Mouse (Mus musculus) gastrocnemius, adult 18-20 months (tissue): ENCODE measurements around the gene Me3. TPM values are rescaled to one million over a fixed set of nuclear protein-coding genes. Genes with fewer than 3 reads are reported as not detected.

Source experiments
- DNase-seq: peaks from one replicate; pipeline ENCODE4 v3.0.0; 2021; ENCODE audit warnings: low spot score
- total RNA-seq, 2 experiments: library from RNA; stranded (reverse); gene quantifications; 2 replicates each; pipeline ENCODE4 v1.2.3; 2021

Gene Me3
- total RNA-seq, 2 experiments from 2014 or later: 109 to 122 TPM

GRCm38 (mm10) chr7:89664197-89664596 lies 32.0 kb downstream of the Me3 start:
- peak; percentile 23 for DNase-seq

- DNase-seq: no peak
These were observed 34.2 kb downstream of the Me3 start for GRCm38 (mm10) chr7:89666361-89666760.

GRCm38 (mm10) chr7:89667570-89667969 lies 35.4 kb downstream of the Me3 start:
- no peak for DNase-seq

DNA sequence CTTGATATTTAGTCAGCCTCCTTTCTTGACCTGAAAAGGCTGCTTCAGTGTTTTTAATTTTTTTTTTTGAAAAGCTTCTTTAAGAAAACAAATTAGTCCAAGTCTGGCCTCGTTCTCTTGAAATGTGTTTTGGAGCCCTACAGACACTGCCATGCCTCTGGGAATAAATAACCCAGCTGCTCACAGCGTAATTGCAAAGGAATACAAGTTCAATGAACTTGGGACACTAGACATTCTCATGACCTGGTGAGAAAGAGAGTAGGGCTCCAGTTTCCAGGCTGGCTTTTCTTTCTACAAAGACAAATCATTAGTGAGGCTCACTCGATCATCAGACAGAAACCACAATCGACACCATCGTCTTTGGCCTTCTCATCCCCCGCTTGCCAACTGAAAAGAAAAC lies 37.3 kb downstream of the Me3 start:
- DNase-seq: peak; percentile 29

GRCm38 (mm10) chr7:89671104-89671831 lies 39.1 kb downstream of the Me3 start:
- DNase-seq: no peak

DNA sequence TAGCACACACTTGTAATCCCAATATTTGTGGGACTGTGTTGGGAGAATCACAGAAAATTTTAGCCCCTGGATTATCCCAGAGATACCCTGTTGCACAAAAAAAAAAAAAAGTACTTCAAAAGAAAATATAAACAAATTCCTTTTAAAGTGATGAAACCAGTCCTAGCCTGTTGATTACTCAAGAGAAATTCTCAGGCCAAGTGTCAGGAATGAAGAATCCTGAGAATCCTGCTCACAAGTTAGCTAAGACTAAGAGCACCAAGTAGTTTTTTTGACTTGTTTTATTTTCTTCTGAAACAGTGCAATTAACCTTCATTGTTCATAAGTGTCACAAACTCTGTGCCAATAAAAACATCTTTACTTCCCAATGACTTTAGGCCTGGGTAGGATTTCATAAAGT lies 44.0 kb downstream of the Me3 start:
- DNase-seq: no peak

DNA sequence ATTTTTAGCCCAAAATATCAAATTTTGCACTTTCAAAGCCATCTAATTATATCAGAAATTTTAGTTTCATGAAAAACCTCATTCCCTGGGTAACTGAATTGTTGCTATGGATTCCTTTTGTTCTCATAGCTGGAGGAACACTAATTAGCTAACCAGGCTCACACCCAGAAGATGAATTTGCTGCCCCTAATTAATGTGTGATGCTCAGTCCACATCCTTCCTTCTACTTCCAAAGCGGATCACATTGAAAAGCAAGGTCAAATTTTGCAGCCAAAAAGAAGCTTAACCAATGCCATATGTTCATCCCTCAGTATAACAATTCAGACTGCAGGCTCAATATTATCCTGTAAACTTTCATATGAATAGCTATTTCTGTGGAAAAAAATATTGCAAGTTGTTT lies 45.7 kb downstream of the Me3 start:
- no peak for DNase-seq

DNA sequence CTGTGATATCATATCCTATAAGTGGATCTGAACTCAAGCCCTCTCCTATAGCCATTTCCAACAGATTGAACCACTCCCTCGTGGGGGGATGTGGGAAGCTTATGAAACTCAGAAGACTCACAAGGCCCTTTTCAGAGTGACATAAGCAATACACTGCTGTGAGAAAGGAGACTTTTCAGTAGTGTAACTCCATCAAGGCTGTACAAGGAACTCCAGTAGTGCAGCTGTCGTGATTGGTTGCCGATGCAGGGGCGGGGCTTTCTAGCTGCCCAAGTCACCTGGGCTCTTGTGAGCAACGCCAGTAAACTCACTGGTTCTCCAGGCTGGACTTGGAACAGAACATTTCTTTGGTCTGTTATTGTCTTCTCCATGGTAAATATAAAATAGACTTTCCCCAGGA lies 46.5 kb downstream of the Me3 start:
- no peak for DNase-seq

DNA sequence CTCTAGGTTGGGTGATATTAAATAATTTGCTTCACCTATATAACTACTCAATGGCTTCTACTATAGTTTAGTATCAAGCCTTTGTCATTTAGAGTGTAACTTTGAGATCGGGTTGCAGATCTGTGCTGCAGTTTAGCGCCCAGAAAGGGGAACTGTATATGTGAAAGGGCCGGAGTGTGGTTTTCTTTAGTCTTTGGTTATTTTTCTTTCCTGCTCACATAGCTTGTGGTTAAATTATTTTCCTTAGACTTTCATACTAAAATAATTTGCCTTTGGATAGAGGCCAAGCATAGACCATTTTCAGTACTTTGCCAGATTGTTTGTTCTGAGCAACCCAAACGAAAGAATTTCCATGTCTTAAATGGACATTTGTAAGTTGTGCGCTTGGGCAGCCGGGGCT lies 46.9 kb downstream of the Me3 start:
- DNase-seq: no peak

- DNase-seq: no peak
These were observed 47.5 kb downstream of the Me3 start for GRCm38 (mm10) chr7:89679621-89680140.

DNA sequence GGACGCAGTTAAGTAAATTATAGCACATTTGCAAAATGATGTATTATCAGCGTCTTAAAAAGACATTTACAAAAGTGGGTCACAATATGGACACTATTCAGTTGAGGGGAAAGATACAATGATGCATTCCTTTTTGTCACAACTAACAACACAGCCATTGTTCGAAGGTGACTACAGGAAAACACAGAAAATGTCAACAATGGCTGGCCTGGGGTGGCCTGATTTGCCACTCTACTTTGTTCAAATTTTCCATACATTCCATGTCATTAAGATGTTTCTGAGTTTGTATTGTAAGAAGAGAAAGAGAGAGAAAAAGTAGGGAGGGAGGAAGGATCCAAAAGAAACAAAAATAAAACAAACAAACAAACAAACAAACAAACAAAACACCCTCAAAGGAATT lies 48.7 kb downstream of the Me3 start:
- no peak for DNase-seq

- DNase-seq: no peak
These were observed 49.7 kb downstream of the Me3 start for GRCm38 (mm10) chr7:89681666-89682470.

DNA sequence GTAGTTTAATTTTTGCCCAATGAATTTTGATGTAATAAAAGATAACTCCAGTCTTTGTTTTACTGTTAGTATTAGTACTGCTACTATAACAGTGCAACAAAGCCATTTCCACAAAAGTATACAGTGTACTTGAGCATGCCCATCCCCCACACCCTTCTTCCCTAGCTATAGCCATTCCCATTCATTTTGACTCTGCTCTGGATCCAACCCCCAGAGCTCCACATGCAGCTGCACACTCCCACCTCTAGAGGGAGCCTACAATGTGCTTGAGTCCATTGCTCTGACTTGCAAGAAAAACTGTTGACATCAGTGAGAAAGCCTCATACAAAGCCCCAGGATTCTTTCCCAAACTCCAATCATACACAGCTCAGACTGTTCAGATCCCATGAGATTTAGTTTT lies 66.0 kb downstream of the Me3 start:
- no peak for DNase-seq

GRCm38 (mm10) chr7:89699668-89700350 lies 67.6 kb downstream of the Me3 start:
- DNase-seq: peak; percentile 48

GRCm38 (mm10) chr7:89700511-89700910 lies 68.3 kb downstream of the Me3 start:
- no peak for DNase-seq

GRCm38 (mm10) chr7:89710776-89711175 lies 78.6 kb downstream of the Me3 start:
- DNase-seq: no peak

- no peak for DNase-seq
These were observed 80.9 kb downstream of the Me3 start for GRCm38 (mm10) chr7:89713059-89713458.

- DNase-seq: no peak
These were observed 84.0 kb downstream of the Me3 start for GRCm38 (mm10) chr7:89716226-89716625.

GRCm38 (mm10) chr7:89717521-89717920 lies 85.3 kb downstream of the Me3 start:
- no peak for DNase-seq

DNA sequence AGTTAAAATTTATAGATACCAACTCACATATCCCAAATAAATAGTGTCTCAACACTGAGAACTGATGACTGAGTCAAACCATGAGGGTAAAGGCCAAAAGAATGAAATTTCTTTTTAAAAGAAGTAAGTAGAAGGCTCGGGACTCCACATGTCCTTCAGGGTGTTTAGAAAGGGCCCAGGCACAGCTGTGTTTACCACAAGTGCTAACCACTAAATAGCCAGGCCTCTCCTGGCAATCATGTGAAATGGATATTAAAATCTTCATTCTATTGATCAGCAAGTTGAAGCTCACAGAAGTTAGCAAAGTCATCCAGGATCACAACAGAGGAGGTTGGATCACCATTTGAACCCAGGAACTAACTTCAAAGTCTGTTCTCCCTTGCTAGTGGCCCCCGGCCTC lies 86.1 kb downstream of the Me3 start:
- DNase-seq: no peak

DNA sequence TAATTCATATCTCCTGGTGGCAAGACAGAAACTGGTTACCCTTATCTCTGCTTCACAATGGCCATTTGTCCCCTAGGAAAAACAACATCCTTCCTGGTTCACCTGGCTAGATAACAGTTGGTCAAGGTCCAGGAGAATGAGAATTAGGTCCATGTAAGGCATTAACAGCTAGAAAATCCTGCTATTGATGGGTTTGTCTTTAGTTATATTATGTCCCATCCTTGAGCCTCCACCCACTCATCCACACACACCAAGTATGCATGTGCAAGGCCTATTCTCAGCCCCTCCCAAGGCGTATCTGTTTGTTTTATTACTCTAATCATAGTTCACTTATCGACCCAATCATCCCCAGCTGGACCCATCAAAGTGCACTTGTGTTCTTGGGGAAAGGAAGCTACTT lies 88.1 kb downstream of the Me3 start:
- DNase-seq: no peak

- no peak for DNase-seq
These were observed 94.5 kb downstream of the Me3 start for GRCm38 (mm10) chr7:89726712-89727111.
